Mouse (Mus musculus) heart, postnatal 0 days (tissue): ENCODE measurements around the gene Stk24. TPM values are rescaled to one million over a fixed set of nuclear protein-coding genes. Genes with fewer than 3 reads are reported as not detected.

Source experiments
- ATAC-seq: fragments of 200-750 bp; cut with Nextera tagmentation; 2 replicates; pipeline ENCODE4 v1.8.0; 2017; ENCODE audit warnings: low read depth, moderate number of reproducible peaks, moderate library complexity; ENCODE audit not compliant: insufficient read depth
- DNase-seq: peaks from one replicate; pipeline ENCODE4 v3.0.0-alpha.2; 2016; ENCODE audit warnings: low spot score
- H3K27ac ChIP-seq: fragments of 300-500 bp; sonication (generic); 2 replicates; pipeline ENCODE4 v1.5.1; 2014; ENCODE audit warnings: low read depth, mild to moderate bottlenecking
- H3K27me3 ChIP-seq: fragments of 300-500 bp; sonication (generic); 2 replicates; pipeline ENCODE4 v1.6.1; 2014; ENCODE audit warnings: low read length, mixed read lengths; ENCODE audit not compliant: control insufficient read depth, insufficient read depth
- H3K36me3 ChIP-seq: fragments of 300-500 bp; sonication (generic); replicated peaks from 2 replicates; pipeline ENCODE4 v1.6.1; 2014; ENCODE audit warnings: low read length, mixed read lengths; ENCODE audit not compliant: control insufficient read depth, insufficient read depth
- H3K4me1 ChIP-seq: fragments of 300-500 bp; sonication (generic); 2 replicates; pipeline ENCODE4 v1.6.1; 2014; ENCODE audit warnings: antibody characterized with exemption; ENCODE audit not compliant: control insufficient read depth, insufficient read depth
- H3K4me2 ChIP-seq: fragments of 300-500 bp; sonication (generic); 2 replicates; pipeline ENCODE4 v1.6.1; 2014; ENCODE audit warnings: low read depth, mild to moderate bottlenecking, low read length, moderate library complexity
- H3K4me3 ChIP-seq: fragments of 300-500 bp; sonication (generic); 2 replicates; pipeline ENCODE4 v1.5.1; 2014; ENCODE audit warnings: low read depth, low read length
- H3K9ac ChIP-seq: fragments of 300-500 bp; sonication (generic); replicated peaks from 2 replicates; pipeline ENCODE4 v1.6.1; 2014; ENCODE audit warnings: low read depth, low read length, mixed read lengths
- H3K9me3 ChIP-seq: fragments of 300-500 bp; sonication (generic); replicated peaks from 2 replicates; pipeline ENCODE4 v1.6.1; 2016; ENCODE audit warnings: low read length; ENCODE audit not compliant: control insufficient read depth
- CTCF ChIP-seq: IDR thresholded peaks from 2 replicates; pipeline ENCODE4 v1.5.1; 2016; ENCODE audit warnings: antibody characterized with exemption, control low read depth, low read depth
- EP300 ChIP-seq: IDR thresholded peaks from 2 replicates; pipeline ENCODE4 v1.6.1; 2016; ENCODE audit warnings: antibody characterized with exemption, low read depth
- WGBS: fragments of 180-500 bp; shearing (Covaris S2); extraction: QIAGEN DNeasy Blood & Tissue Kit; methylation state at CpG from one replicate; pipeline ENCODE4 v1.1.7; 2014; 5-methylcytosine and 5-hydroxymethylcytosine counted together
- polyA plus RNA-seq: library from polyadenylated mRNA; unstranded; fragments of >200 nt; fragmentation: Nextera tagmentation; extraction: Ambion mirVana; gene quantifications from 2 replicates; pipeline ENCODE4 v1.2.1, GENCODE M21; 2015
- total RNA-seq: library from RNA; depleted of rRNA; stranded (reverse); fragments of >200 nt; gene quantifications from 2 replicates; pipeline ENCODE4 v1.2.3, GENCODE M21; 2014; ENCODE audit warnings: low replicate concordance

Gene Stk24
- total and polyA plus RNA-seq, 2 experiments from 2014 or later, result 26.7 to 62.9 TPM

- Histone ChIP-seq H3K27me3 (no peaks in the 10 kb centered on the region), H3K36me3 (no peaks in the 10 kb centered on the region), H3K9ac (no peak overlapping the region), H3K9me3 (no peaks in the 10 kb centered on the region), H3K4me2 (no peak overlapping the region), H3K4me1 (peaks cover 81% of the 10 kb centered on the region), H3K4me3 (no peak overlapping the region), H3K27ac (no peak overlapping the region)
- TF ChIP-seq EP300 (no peak), CTCF (no peak)
- DNase-seq (no peak), ATAC-seq (no peak)
- whole genome bisulfite sequencing, result 30% methylated on average over 5 of the region's 5 CpGs
Observed at GRCm38 (mm10) chr14:121344928-121345327, 34.9 kb downstream of the Stk24 start.

DNA sequence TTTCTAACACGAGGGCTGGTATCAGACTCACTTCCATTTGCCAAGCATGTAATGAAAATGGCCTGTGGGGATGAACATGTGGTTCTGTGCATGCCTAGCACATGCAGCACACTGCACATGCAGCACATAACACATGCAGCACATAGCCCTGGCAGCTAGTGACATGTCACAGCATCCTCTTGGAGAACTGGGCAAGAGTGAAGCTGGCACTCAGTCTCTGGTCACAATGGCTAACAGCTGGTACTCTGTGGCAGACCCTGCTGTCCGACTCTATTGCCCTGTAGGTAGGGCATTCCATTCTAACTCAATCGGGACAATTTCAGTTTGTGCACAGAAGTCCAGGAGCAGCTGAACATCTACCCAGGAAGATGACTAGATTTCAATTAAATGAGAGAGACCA is 36.9 kb downstream of the Stk24 start:
- Histone ChIP-seq H3K9me3 (no peaks in the 10 kb centered on the region), H3K9ac (no peak overlapping the region), H3K27me3 (no peaks in the 10 kb centered on the region), H3K4me3 (no peak overlapping the region), H3K4me1 (peaks cover 81% of the 10 kb centered on the region), H3K36me3 (no peaks in the 10 kb centered on the region), H3K4me2 (no peak overlapping the region), H3K27ac (no peak overlapping the region)
- no peak for ATAC-seq
- 81% methylated on average over 3 of the region's 3 CpGs for WGBS
- TF ChIP-seq EP300 (no peak), CTCF (no peak)
- no peak for DNase-seq

DNA sequence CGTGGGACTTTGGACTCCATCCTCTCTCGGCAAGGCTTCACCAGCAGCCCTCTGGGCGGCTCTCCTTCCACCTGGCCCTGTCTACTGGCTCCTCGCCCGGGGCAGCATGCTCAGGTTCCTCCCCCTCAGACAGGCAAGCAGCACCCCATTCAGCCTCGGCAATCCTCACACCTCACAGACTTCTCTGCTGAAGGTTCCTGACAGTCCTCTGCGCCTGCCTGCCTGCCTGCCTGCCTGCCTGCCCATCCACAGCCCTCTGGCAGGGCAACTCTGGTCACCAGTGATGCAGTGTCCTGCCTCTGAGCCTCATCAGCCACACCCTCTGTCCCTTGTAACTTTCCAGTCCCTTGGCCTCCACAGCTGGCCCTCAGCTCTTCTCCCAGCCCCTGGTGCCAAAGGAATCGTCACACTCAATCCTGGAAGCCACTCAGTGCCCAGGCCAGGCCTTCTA is 39.8 kb downstream of the Stk24 start:
- 39% methylated on average over 8 of the region's 8 CpGs for WGBS
- no peak overlapping the region for H3K4me3 ChIP-seq
- no peaks in the 10 kb centered on the region for H3K27me3 ChIP-seq
- H3K9ac ChIP-seq, result no peak overlapping the region
- H3K4me2 ChIP-seq, result no peak overlapping the region
- no peak for TF ChIP-seq CTCF
- TF ChIP-seq EP300, result no peak
- 0 out of 2 replicates have a peak overlapping the region, but pooled peaks have one; percentile 4 for H3K27ac ChIP-seq
- H3K9me3 ChIP-seq, result no peaks in the 10 kb centered on the region
- H3K4me1 ChIP-seq, result peaks cover 62% of the 10 kb centered on the region
- DNase-seq (no peak), ATAC-seq (peak; percentile 66)
- peaks cover 25% of the 10 kb centered on the region for H3K36me3 ChIP-seq

GRCm38 (mm10) chr14:121338819-121339573 is 40.8 kb downstream of the Stk24 start:
- H3K36me3 ChIP-seq, result peaks cover 33% of the 10 kb centered on the region
- no peak overlapping the region for H3K9ac ChIP-seq
- no peak overlapping the region for H3K4me3 ChIP-seq
- TF ChIP-seq EP300 (no peak), CTCF (no peak)
- H3K4me1 ChIP-seq, result peaks cover 53% of the 10 kb centered on the region
- no peak overlapping the region for H3K4me2 ChIP-seq
- no peaks in the 10 kb centered on the region for H3K9me3 ChIP-seq
- H3K27ac ChIP-seq, result peak overlapping the region; percentile 47
- ATAC-seq, result peak; percentile 57
- H3K27me3 ChIP-seq, result no peaks in the 10 kb centered on the region
- no peak for DNase-seq
- WGBS, result 64% methylated on average over 18 of the region's 18 CpGs

- no peak overlapping the region for H3K4me3 ChIP-seq
- no peak overlapping the region for H3K9ac ChIP-seq
- 62% methylated on average over 3 of the region's 3 CpGs for WGBS
- no peaks in the 10 kb centered on the region for H3K27me3 ChIP-seq
- H3K9me3 ChIP-seq, result no peaks in the 10 kb centered on the region
- DNase-seq, result no peak
- no peak overlapping the region for H3K4me2 ChIP-seq
- no peak overlapping the region for H3K27ac ChIP-seq
- no peak for ATAC-seq
- H3K4me1 ChIP-seq, result peaks cover 33% of the 10 kb centered on the region
- H3K36me3 ChIP-seq, result peaks cover 8% of the 10 kb centered on the region
- TF ChIP-seq CTCF, result no peak
- no peak for TF ChIP-seq EP300
Observed at GRCm38 (mm10) chr14:121330090-121330408, 49.8 kb downstream of the Stk24 start.
